Mouse (Mus musculus): Measurements from ENCODE around the gene Gm11549.

GRCm38 (mm10) chr3:36544961-36545360, 23.3 kb upstream of the Gm11549 start:
- TF ChIP-seq CTCF (IDR thresholded peaks at IDR 0.05; ENCODE audit: borderline replicate concordance, control insufficient read depth, extremely low read depth, insufficient read depth, low read length, poor library complexity) = no peak
- no peak for TF ChIP-seq POLR2A (IDR thresholded peaks at IDR 0.05; ENCODE audit: control insufficient read depth, extremely low read depth, insufficient read depth, low read length, poor library complexity)

Data from thymus, adult 2 months (tissue).